Mouse (Mus musculus): ENCODE data around the gene Dscaml1. TPM values are rescaled to one million over a fixed set of nuclear protein-coding genes. Genes with fewer than 3 reads are reported as not detected.
A peak's percentile ranks its signal among the peaks of the same experiment; 100 is the strongest.

Gene Dscaml1
- total and polyA plus RNA-seq, 3 experiments, result not detected

DNA sequence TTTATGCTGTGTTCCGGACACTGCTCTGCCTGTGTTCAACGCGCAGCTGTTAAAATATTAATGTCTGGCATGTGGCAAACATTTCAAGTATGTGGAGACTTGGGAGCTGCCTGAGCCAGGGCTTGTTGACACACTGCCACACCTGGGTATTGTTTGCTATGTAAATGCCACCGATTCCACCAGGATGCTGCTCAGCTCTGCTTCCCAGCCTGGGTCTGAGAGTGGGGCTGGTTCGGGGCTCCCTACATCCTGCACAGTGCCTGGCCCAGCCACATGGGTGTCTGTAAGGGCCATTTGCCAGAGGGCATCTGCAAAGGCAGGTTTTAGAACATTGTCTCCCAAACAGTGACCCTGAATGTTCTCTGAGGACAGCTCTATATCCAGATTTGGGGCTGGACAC lies 78.5 kb downstream of the Dscaml1 start:
- no peak overlapping the region for H3K4me3 ChIP-seq (ENCODE audit: control insufficient read depth in 1 of 2, insufficient read depth in 1 of 2, low read depth in 2 of 2, low read length in 2 of 2)
- H3K4me1 ChIP-seq (ENCODE audit: control insufficient read depth in 1 of 2, insufficient read depth in 2 of 2, low read length in 2 of 2), result peaks cover 8 to 23% of the 10 kb centered on the region in 2 experiments
- H3K27ac ChIP-seq (ENCODE audit: control insufficient read depth, low read depth, low read length), result no peak overlapping the region
- TF ChIP-seq MYB (IDR thresholded peaks at IDR 0.05; ENCODE audit: low read depth, low read length) (no peak), ZKSCAN1 (IDR thresholded peaks at IDR 0.05; ENCODE audit: low read depth, low read length) (no peak)
- H3K79me2 ChIP-seq (ENCODE audit: control insufficient read depth, insufficient read depth, low read length, poor library complexity), result no peaks in the 10 kb centered on the region
- H3K9ac ChIP-seq (ENCODE audit: control insufficient read depth, low read depth, low read length, poor library complexity, severe bottlenecking), result no peak overlapping the region
- H3K9me3 ChIP-seq (replicated peaks; ENCODE audit: insufficient read depth, low read length), result no peaks in the 10 kb centered on the region
- no peak for DNase-seq (ENCODE audit: low read depth, low spot score)
- H3K27me3 ChIP-seq (ENCODE audit: control insufficient read depth in 1 of 2, insufficient read depth in 2 of 2, low read length in 2 of 2), result peaks cover 1 to 5% of the 10 kb centered on the region in 2 experiments; a peak in 2 of 4 replicates
- H3K36me3 ChIP-seq (ENCODE audit: control insufficient read depth in 1 of 2, insufficient read depth in 2 of 2, low read length in 2 of 2), result peaks cover 0 to 3% of the 10 kb centered on the region in 2 experiments; a peak in 2 of 4 replicates

- Histone ChIP-seq H3K4me3 (ENCODE audit: control insufficient read depth in 1 of 2, insufficient read depth in 1 of 2, low read depth in 2 of 2, low read length in 2 of 2) (peak overlapping the region in 1 of 2 experiments; percentile 19; a peak in 1 of 4 replicates), H3K4me1 (ENCODE audit: control insufficient read depth in 1 of 2, insufficient read depth in 2 of 2, low read length in 2 of 2) (peaks cover 8 to 23% of the 10 kb centered on the region in 2 experiments), H3K27ac (ENCODE audit: control insufficient read depth, low read depth, low read length) (no peak overlapping the region), H3K9me3 (replicated peaks; ENCODE audit: insufficient read depth, low read length) (no peaks in the 10 kb centered on the region), H3K79me2 (ENCODE audit: control insufficient read depth, insufficient read depth, low read length, poor library complexity) (no peaks in the 10 kb centered on the region), H3K9ac (ENCODE audit: control insufficient read depth, low read depth, low read length, poor library complexity, severe bottlenecking) (no peak overlapping the region), H3K27me3 (ENCODE audit: control insufficient read depth in 1 of 2, insufficient read depth in 2 of 2, low read length in 2 of 2) (peaks cover 1 to 5% of the 10 kb centered on the region in 2 experiments; a peak in 2 of 4 replicates), H3K36me3 (ENCODE audit: control insufficient read depth in 1 of 2, insufficient read depth in 2 of 2, low read length in 2 of 2) (peaks cover 0 to 3% of the 10 kb centered on the region in 2 experiments; a peak in 2 of 4 replicates)
- TF ChIP-seq USF1 (IDR thresholded peaks at IDR 0.05; ENCODE audit: low read depth, low read length) (peak; percentile 90), ETS1 (IDR thresholded peaks at IDR 0.05; ENCODE audit: low read depth, low read length) (peak; percentile 65), ZC3H11A (IDR thresholded peaks at IDR 0.05; ENCODE audit: low read depth, low read length) (peak; percentile 11; the same call in 1 of the 2 replicates), MAX (IDR thresholded peaks at IDR 0.05; ENCODE audit: low read length) (peak; percentile 36; the same call in 1 of the 2 replicates), GATA1 (IDR thresholded peaks at IDR 0.05; ENCODE audit: low read depth, low read length) (no peak), BHLHE40 (IDR thresholded peaks at IDR 0.05; ENCODE audit: borderline replicate concordance, low read depth, low read length) (peak; percentile 84), CTCF (IDR thresholded peaks at IDR 0.05 in 2 of 3, conservative IDR thresholded peaks at IDR 0.05 in 1 of 3; ENCODE audit: control insufficient read depth in 1 of 3, insufficient read depth in 1 of 3, low read depth in 2 of 3, low read length in 3 of 3, poor library complexity in 1 of 3, severe bottlenecking in 1 of 3) (no peak), ZKSCAN1 (IDR thresholded peaks at IDR 0.05; ENCODE audit: low read depth, low read length) (no peak), USF2 (IDR thresholded peaks at IDR 0.05; ENCODE audit: borderline replicate concordance in 1 of 2, insufficient read depth in 1 of 2, low read depth in 1 of 2, low read length in 2 of 2) (peak in 1 of 2 experiments; percentile 52; a peak in 1 of 4 replicates), MXI1 (IDR thresholded peaks at IDR 0.05; ENCODE audit: low read depth, low read length) (peak; percentile 38; the same call in 1 of the 2 replicates)
- peak; percentile 42 for DNase-seq (ENCODE audit: low read depth, low spot score)
Measured at GRCm38 (mm10) chr9:45505487-45505939, 79.1 kb downstream of the Dscaml1 start.

DNA sequence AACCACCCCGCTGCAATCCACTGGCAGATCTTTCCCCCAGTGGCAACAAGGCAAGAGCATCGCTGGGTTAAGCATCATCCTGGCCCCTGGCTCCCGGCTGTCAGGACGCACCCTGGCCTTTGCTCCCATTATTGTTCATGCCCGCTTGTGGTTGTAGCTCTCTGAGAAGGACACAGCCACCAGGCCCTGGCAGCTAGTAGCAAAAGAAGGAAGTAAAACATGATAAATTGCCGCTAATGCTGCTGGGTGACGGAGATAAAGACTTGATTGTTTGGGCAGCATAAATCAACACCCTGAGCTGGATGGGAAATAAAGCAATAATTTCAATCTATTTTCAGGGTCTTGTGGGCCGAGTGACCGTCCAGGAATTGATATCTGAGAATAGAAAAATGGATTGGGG lies 81.1 kb downstream of the Dscaml1 start:
- Histone ChIP-seq H3K27me3 (ENCODE audit: control insufficient read depth in 1 of 2, insufficient read depth in 2 of 2, low read length in 2 of 2) (peaks cover 1 to 3% of the 10 kb centered on the region in 2 experiments; a peak in 2 of 4 replicates), H3K9me3 (replicated peaks; ENCODE audit: insufficient read depth, low read length) (no peaks in the 10 kb centered on the region), H3K36me3 (ENCODE audit: control insufficient read depth in 1 of 2, insufficient read depth in 2 of 2, low read length in 2 of 2) (peaks cover 0 to 3% of the 10 kb centered on the region in 2 experiments; a peak in 2 of 4 replicates), H3K27ac (ENCODE audit: control insufficient read depth, low read depth, low read length) (no peak overlapping the region), H3K4me1 (ENCODE audit: control insufficient read depth in 1 of 2, insufficient read depth in 2 of 2, low read length in 2 of 2) (peaks cover 8 to 23% of the 10 kb centered on the region in 2 experiments), H3K4me3 (ENCODE audit: control insufficient read depth in 1 of 2, insufficient read depth in 1 of 2, low read depth in 2 of 2, low read length in 2 of 2) (no peak overlapping the region), H3K79me2 (ENCODE audit: control insufficient read depth, insufficient read depth, low read length, poor library complexity) (no peaks in the 10 kb centered on the region), H3K9ac (ENCODE audit: control insufficient read depth, low read depth, low read length, poor library complexity, severe bottlenecking) (no peak overlapping the region)
- DNase-seq (ENCODE audit: low read depth, low spot score), result peak; percentile 63
- TF ChIP-seq JUND (IDR thresholded peaks at IDR 0.05; ENCODE audit: low read depth, low read length) (no peak), MXI1 (IDR thresholded peaks at IDR 0.05; ENCODE audit: low read depth, low read length) (no peak), POLR2AphosphoS2 (IDR thresholded peaks at IDR 0.05; ENCODE audit: low read length) (no peak), MAX (IDR thresholded peaks at IDR 0.05; ENCODE audit: low read length) (no peak), RCOR1 (IDR thresholded peaks at IDR 0.05; ENCODE audit: low read depth, low read length) (peak; percentile 85), SIN3A (IDR thresholded peaks at IDR 0.05; ENCODE audit: low read length) (no peak), GABPA (IDR thresholded peaks at IDR 0.05; ENCODE audit: low read depth, low read length) (no peak), NRF1 (IDR thresholded peaks at IDR 0.05; ENCODE audit: insufficient read depth, low read depth, low read length, poor library complexity, severe bottlenecking) (no peak), USF1 (IDR thresholded peaks at IDR 0.05; ENCODE audit: low read depth, low read length) (no peak), CTCF (IDR thresholded peaks at IDR 0.05 in 2 of 3, conservative IDR thresholded peaks at IDR 0.05 in 1 of 3; ENCODE audit: control insufficient read depth in 1 of 3, insufficient read depth in 1 of 3, low read depth in 2 of 3, low read length in 3 of 3, poor library complexity in 1 of 3, severe bottlenecking in 1 of 3) (no peak), KAT2A (conservative IDR thresholded peaks at IDR 0.05; ENCODE audit: low read depth, low read length) (no peak), EP300 (IDR thresholded peaks at IDR 0.05; ENCODE audit: low read depth in 1 of 2, low read length in 2 of 2) (peak; percentile 64 to 78), ZC3H11A (IDR thresholded peaks at IDR 0.05; ENCODE audit: low read depth, low read length) (no peak), MAFK (IDR thresholded peaks at IDR 0.05; ENCODE audit: borderline replicate concordance, low read depth, low read length) (no peak), HCFC1 (IDR thresholded peaks at IDR 0.05; ENCODE audit: low read depth, low read length) (no peak), USF2 (IDR thresholded peaks at IDR 0.05; ENCODE audit: borderline replicate concordance in 1 of 2, insufficient read depth in 1 of 2, low read depth in 1 of 2, low read length in 2 of 2) (no peak), ELF1 (IDR thresholded peaks at IDR 0.05; ENCODE audit: low read depth, low read length) (no peak), ZKSCAN1 (IDR thresholded peaks at IDR 0.05; ENCODE audit: low read depth, low read length) (no peak)
